Mouse (Mus musculus) kidney, adult 2 months (tissue): ENCODE measurements at regions not wholly inside any gene's neighbourhood (a gene's known extent, or its start where the extent isn't known, plus 50 kb on each side); places are given as distances from the start of the nearest gene placed in this dataset.

Source experiments
- DNase-seq: peaks from one replicate; pipeline ENCODE4 v3.0.0; 2021
- H3K27ac ChIP-seq: fragments of 200-500 bp; 2 replicates; pipeline ENCODE4 v1.5.1; 2012; ENCODE audit warnings: low read depth, low read length, control low read depth, inconsistent platforms; ENCODE audit not compliant: insufficient read depth
- H3K27me3 ChIP-seq: fragments of 200-500 bp; replicated peaks from 2 replicates; pipeline ENCODE4 v1.6.1; 2012; ENCODE audit warnings: mild to moderate bottlenecking, moderate library complexity, low read length, inconsistent platforms; ENCODE audit not compliant: control insufficient read depth, insufficient read depth
- H3K36me3 ChIP-seq: fragments of 200-500 bp; 2 replicates; pipeline ENCODE4 v1.6.1; 2012; ENCODE audit warnings: mild to moderate bottlenecking, moderate library complexity, low read length, inconsistent platforms; ENCODE audit not compliant: control insufficient read depth, insufficient read depth
- H3K4me1 ChIP-seq: fragments of 200-500 bp; 2 replicates; pipeline ENCODE4 v1.6.1; 2011; ENCODE audit warnings: low read length; ENCODE audit not compliant: control insufficient read depth, insufficient read depth
- H3K4me3 ChIP-seq: fragments of 200-500 bp; 2 replicates; pipeline ENCODE4 v1.5.1; 2011; ENCODE audit warnings: mild to moderate bottlenecking, low read depth, low read length, control low read depth; ENCODE audit not compliant: insufficient read depth
- CTCF ChIP-seq: fragments of 200-500 bp; conservative IDR thresholded peaks from 2 replicates; pipeline ENCODE4 v1.5.1; 2011; ENCODE audit warnings: low read depth, mild to moderate bottlenecking, control low read depth, low read length, moderate library complexity, mixed read lengths; ENCODE audit not compliant: insufficient read depth, insufficient read length
- POLR2A ChIP-seq: fragments of 200-500 bp; IDR thresholded peaks from one replicate; pipeline ENCODE4 v1.6.1; 2011; ENCODE audit warnings: low read depth, low read length, control low read depth
- WGBS: fragments of 180-500 bp; shearing (Covaris S2); methylation state at CpG from one replicate; pipeline ENCODE4 v1.1.7; 2018; 5-methylcytosine and 5-hydroxymethylcytosine counted together

- TF ChIP-seq CTCF (no peak; the same call in 1 of the 2 replicates), POLR2A (no peak)
- peak; percentile 56 for DNase-seq
- no peaks in the 10 kb centered on the region for H3K36me3 ChIP-seq
- 73% methylated on average over 10 of the region's 10 CpGs for WGBS
- H3K4me1 ChIP-seq = peaks cover 24% of the 10 kb centered on the region
- H3K4me3 ChIP-seq = no peak overlapping the region
- H3K27me3 ChIP-seq = no peaks in the 10 kb centered on the region
- peak overlapping the region; percentile 88 for H3K27ac ChIP-seq
These were observed 1143.8 kb downstream of the 4930447A16Rik start for GRCm38 (mm10) chr15:38569011-38569640.

- WGBS = 92% methylated on average over 8 of the region's 8 CpGs
- peaks cover 24% of the 10 kb centered on the region for H3K4me1 ChIP-seq
- H3K36me3 ChIP-seq = no peaks in the 10 kb centered on the region
- DNase-seq = no peak
- TF ChIP-seq CTCF (no peak), POLR2A (no peak)
- no peak overlapping the region for H3K4me3 ChIP-seq
- H3K27ac ChIP-seq = no peak overlapping the region
- no peaks in the 10 kb centered on the region for H3K27me3 ChIP-seq
These were observed 1144.8 kb downstream of the 4930447A16Rik start for GRCm38 (mm10) chr15:38570144-38570543.

GRCm38 (mm10) chr15:38570735-38571134, 1145.4 kb downstream of the 4930447A16Rik start:
- Histone ChIP-seq H3K27ac (no peak overlapping the region), H3K4me1 (peaks cover 24% of the 10 kb centered on the region), H3K4me3 (no peak overlapping the region), H3K36me3 (no peaks in the 10 kb centered on the region), H3K27me3 (no peaks in the 10 kb centered on the region)
- TF ChIP-seq CTCF = no peak
- TF ChIP-seq POLR2A = no peak
- WGBS = 57% methylated on average over 8 of the region's 8 CpGs
- DNase-seq = peak; percentile 21

- Histone ChIP-seq H3K4me1 (peaks cover 15% of the 10 kb centered on the region), H3K27me3 (no peaks in the 10 kb centered on the region), H3K36me3 (no peaks in the 10 kb centered on the region), H3K27ac (no peak overlapping the region), H3K4me3 (no peak overlapping the region)
- TF ChIP-seq POLR2A (no peak), CTCF (no peak)
- no peak for DNase-seq
- WGBS = 81% methylated on average over 4 of the region's 4 CpGs
These were observed 1147.3 kb downstream of the 4930447A16Rik start for GRCm38 (mm10) chr15:38572652-38573051.

GRCm38 (mm10) chr15:38574447-38574846, 1149.1 kb downstream of the 4930447A16Rik start:
- 65% methylated on average over 8 of the region's 8 CpGs for WGBS
- DNase-seq = no peak
- no peak overlapping the region for H3K4me3 ChIP-seq
- TF ChIP-seq CTCF (no peak), POLR2A (no peak)
- no peaks in the 10 kb centered on the region for H3K27me3 ChIP-seq
- no peaks in the 10 kb centered on the region for H3K36me3 ChIP-seq
- no peak overlapping the region for H3K27ac ChIP-seq
- no peaks in the 10 kb centered on the region for H3K4me1 ChIP-seq

- Histone ChIP-seq H3K27me3 (no peaks in the 10 kb centered on the region), H3K4me1 (no peaks in the 10 kb centered on the region), H3K4me3 (no peak overlapping the region), H3K27ac (no peak overlapping the region), H3K36me3 (no peaks in the 10 kb centered on the region)
- no peak for DNase-seq
- TF ChIP-seq POLR2A (no peak), CTCF (no peak)
- WGBS = 73% methylated on average over 4 of the region's 4 CpGs
These were observed 1149.9 kb downstream of the 4930447A16Rik start for GRCm38 (mm10) chr15:38575254-38575653.

GRCm38 (mm10) chr15:38577691-38578090, 1152.3 kb downstream of the 4930447A16Rik start:
- no peak for TF ChIP-seq CTCF
- no peak for TF ChIP-seq POLR2A
- WGBS = 94% methylated on average over 4 of the region's 4 CpGs
- no peak overlapping the region for H3K27ac ChIP-seq
- H3K4me3 ChIP-seq = no peak overlapping the region
- no peaks in the 10 kb centered on the region for H3K27me3 ChIP-seq
- no peak for DNase-seq
- H3K4me1 ChIP-seq = no peaks in the 10 kb centered on the region
- no peaks in the 10 kb centered on the region for H3K36me3 ChIP-seq
